Comparison of ENCODE assay signal across 20 mouse cellular contexts in genomic region chr2:113707507-113707906, GRCm38 (mm10). TPM values are rescaled to one million over a fixed set of nuclear protein-coding genes. Genes with fewer than 3 reads are reported as not detected.
"Had no signal": no experiment of that assay in that cellular context is flagged by ENCODE, and none has a peak within 500 bp of the region (broad histone marks: within the 10 kb centered on the region; RNA-seq: fewer than 3 reads in every experiment).

No protein-coding gene starts in this region.

- H3K9me3 ChIP-seq: limb, embryonic 15.5 days; liver, embryonic 12.5 days; neural tube, embryonic 13.5 days; neural tube, embryonic 15.5 days had no signal

- H3K4me2 ChIP-seq: limb, embryonic 15.5 days; liver, embryonic 12.5 days; lung, embryonic 14.5 days; neural tube, embryonic 13.5 days; neural tube, embryonic 15.5 days had no signal

- H3K4me3 ChIP-seq: limb, embryonic 15.5 days; liver, embryonic 12.5 days; myocyte; neural tube, embryonic 13.5 days; neural tube, embryonic 15.5 days had no signal

- ATAC-seq: liver, embryonic 12.5 days had no signal

- DNase-seq: lung, adult 18-20 months; lung, embryonic 14.5 days; lung, postnatal 10 days; lung, postnatal 4 days; retina, postnatal 1 day; right cerebral cortex, adult 18-20 months; right cerebral cortex, postnatal 25 days; right cerebral cortex, postnatal 4 days; spleen, adult 18-20 months; thymus, adult 18-20 months; thymus, postnatal 14 days; thymus, postnatal 4 days had no signal

- H3K4me1 ChIP-seq: limb, embryonic 15.5 days; liver, embryonic 12.5 days; neural tube, embryonic 13.5 days; neural tube, embryonic 15.5 days had no signal

- H3K27me3 ChIP-seq: limb, embryonic 15.5 days; liver, embryonic 12.5 days; neural tube, embryonic 13.5 days; neural tube, embryonic 15.5 days had no signal

- H3K36me3 ChIP-seq: limb, embryonic 15.5 days; liver, embryonic 12.5 days; neural tube, embryonic 13.5 days; neural tube, embryonic 15.5 days had no signal

- H3K9ac ChIP-seq: limb, embryonic 15.5 days; liver, embryonic 12.5 days; liver, embryonic 14.5 days; lung, embryonic 14.5 days; neural tube, embryonic 13.5 days; neural tube, embryonic 15.5 days had no signal

- H3K27ac ChIP-seq: limb, embryonic 15.5 days; liver, embryonic 12.5 days; liver, embryonic 14.5 days; neural tube, embryonic 13.5 days; neural tube, embryonic 15.5 days had no signal

RNA-seq across cellular contexts. Expression of gene Grem1, which starts 50.9 kb away (rescaled TPM):
- total RNA-seq: liver, adult 2 months; megakaryocyte-erythroid progenitor cell, adult 5-6 weeks had no signal
- polyA plus RNA-seq: liver, adult 2 months; liver, embryonic 14.5 days had no signal
